Mouse (Mus musculus) thymus, postnatal 4 days (tissue): ENCODE data around the gene Naa11.
A peak's percentile ranks its signal among the peaks of the same experiment; 100 is the strongest.

Experiments
- DNase-seq: peaks from one replicate; pipeline ENCODE4 v3.0.0; 2021

Naa11 gene

DNA sequence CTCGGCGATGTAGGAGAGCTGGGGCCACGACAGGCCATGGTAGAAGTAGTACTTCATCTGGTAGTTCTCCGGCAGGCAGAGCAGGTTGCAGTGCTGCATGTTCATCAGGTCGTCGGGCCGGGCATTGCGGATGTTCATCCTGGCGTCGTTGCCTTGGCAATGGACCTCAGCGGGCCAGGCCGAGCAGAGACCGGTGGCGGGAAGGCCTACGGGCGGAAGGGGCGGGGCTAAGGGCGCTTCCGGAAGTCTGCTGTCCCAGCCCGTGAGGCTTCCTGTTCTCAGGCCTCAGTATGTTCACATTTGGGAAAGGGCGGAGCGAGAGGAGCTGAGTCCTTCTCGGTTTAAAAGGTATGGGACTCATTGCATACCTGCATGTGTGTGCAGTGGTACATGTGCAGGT is at the start of gene Naa11:
Gene Naa11, minus strand, starts transcription at position 220 of the 400 bp plus-strand sequence.
- peak; percentile 6 for DNase-seq

DNA sequence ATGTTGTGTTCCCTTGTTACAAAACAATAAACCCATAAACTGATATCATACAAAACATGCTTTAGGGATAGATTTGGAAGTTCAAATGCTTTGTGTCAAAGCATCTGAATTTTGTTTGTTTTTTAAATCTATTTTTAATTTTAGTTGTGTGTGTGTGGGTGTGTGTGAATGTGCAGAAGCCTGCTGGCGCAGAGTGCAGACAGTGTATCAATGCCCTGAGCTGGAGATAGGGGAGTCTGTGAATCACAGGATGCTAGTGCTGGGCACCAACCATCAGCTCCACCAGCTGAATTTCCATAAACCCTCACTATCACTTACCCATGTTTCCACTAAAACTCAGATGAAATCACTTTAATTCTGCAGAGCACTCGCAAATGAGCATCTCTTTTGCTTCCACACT is 40.3 kb upstream of the Naa11 start:
- no peak for DNase-seq

DNA sequence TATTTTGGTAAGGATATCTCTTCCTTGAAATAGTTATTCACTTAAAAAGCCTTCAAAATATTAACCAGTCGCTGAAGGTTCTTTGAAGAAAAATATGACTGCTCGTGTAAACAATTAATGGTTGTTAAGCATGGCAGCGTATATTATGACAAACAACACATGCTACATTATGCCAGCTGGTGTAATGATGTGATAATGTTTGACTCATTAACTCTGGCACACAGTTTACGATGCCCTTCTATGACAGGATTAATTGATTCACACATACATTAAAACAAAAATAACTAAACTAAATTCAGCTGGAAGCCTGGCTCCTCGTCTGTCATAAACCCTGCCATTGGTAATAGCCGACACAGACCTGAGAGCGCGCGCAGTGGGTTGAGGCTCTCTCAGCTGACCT is 37.8 kb upstream of the Naa11 start:
- no peak for DNase-seq

DNA sequence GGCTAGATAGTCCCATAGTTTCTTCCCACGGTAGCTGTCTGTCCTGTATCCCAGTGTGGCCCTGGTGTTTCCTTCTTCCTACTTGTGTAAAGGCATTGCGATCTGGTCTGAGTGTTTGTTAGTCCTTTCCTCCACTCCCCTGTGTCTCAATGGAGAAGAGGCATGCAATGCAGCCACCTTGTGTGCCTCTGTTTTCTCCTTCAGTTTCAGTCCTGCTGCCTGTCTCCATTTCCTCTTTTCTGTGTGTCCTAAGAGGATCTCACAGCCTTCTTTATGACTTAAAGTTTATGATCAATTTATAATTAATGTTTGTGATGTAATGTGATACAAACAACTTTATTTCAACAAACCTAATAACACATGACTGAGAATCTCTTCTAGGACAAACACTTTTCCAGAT is 29.5 kb upstream of the Naa11 start:
- no peak for DNase-seq

DNA sequence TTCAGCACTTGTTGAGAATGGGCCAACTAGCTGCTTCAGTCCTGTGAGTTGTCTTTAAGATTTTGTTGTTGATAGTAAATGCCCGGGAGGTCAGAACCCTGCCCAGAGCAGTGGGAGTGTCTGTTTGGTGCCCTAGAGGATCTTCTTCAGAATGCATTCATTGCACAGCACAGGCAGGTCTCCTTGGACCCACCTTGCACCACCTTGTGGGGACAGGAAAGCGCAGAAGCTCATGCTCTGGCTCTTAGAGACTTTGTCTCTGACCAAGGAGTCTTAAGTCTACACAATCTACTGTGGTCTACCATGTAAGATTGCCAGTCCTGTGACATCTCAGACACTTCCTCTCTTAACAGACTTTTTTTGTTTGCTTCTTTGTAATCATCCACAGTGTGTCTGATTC is 25.0 kb upstream of the Naa11 start:
- DNase-seq: no peak

- no peak for DNase-seq
Observed at GRCm38 (mm10) chr5:97415837-97416236, 23.7 kb upstream of the Naa11 start.

DNA sequence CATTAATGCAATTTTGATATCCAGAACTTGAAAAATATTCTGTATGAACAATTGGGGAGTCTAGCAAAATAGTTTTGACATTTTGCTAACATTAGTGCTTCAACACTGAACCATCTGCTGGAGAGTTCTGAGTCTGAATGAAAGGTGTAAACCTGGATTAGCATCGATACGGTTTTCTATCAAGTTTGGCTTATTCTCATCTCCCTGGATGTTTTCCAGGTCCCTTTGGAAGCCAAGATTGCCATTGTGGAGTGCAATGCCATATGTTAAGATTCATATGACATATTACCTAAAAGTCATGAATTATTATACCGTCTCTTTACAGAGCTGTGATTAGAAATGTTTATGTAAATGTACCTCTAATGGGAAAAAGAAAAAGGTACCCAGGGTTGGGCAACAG is 21.5 kb upstream of the Naa11 start:
- DNase-seq: no peak

DNA sequence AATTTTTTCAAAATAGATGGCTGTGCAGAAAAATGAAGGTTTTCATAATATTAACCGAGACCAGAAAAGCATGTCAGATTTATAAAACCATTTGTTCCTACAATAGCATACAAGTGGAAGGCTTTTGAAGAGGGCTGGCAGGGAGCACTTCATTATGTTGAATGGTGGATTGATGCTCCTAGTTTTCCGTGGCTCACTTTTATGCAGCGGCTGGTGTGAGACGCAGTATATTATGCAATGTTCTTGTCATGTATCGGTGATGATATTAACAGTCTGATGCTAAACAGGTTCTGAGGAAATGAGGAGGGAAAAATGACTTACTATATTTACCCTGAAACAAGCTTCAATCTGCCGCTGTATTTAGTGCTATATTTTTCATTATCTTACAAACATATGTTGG is 18.0 kb upstream of the Naa11 start:
- DNase-seq: no peak

GRCm38 (mm10) chr5:97409234-97409704 is 17.1 kb upstream of the Naa11 start:
- no peak for DNase-seq

DNA sequence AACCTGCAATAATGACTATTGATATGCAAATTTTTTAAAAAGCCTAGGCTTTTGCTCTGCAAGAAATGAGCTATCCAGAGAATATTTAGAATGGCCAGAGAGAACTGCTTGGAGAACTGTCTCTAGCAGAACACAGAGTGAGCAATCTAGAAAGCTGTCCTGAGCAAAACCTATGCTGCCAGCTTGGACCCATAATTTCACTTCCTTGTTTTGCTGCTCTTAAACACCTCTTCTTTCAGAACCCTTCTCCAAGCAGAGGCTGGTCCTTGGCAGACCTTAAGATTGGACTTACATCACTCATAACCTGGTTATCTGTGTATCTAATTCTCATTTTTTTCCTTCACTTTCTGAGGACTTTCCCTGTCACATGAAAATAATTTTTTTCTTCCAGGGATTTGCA is 8.9 kb upstream of the Naa11 start:
- DNase-seq: no peak

DNA sequence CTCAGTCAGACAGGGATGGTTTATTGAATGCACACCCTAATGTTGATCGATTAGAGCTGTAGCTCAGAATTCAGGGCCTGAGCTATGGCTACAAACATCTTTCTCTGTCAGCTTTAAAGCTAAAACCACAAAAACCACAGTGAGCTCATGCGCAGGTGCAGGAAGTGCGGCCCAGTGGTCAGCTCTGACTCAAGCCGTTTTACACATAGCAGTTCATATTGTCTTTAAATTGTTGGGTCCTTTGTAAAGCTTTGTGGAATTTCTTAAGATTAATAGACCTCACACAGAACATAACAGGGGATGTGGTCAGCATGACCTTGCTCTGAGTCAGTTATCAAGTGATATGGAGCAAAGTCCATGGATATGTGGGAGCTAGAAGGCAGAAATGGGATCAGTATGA is 5.4 kb upstream of the Naa11 start:
- DNase-seq: peak; percentile 12

DNA sequence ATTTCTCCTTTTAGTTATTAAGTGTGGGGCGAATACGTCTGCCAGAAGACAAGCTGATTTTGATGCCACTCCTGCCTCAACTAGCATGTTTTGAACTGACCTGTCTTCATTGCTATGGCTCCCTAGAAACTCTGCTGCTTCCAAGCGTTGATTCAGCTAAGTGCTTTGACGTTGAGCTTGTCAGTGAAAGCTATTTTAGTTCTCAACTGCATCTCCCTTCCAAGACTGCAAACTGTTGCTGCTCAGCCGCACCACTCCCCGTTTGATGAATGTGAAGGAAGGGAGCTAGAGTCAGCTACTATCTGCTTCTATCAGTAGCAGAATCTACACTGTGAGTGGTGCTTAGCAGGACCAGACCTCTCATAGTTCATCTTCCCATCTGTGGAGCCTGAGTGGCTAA is 4.6 kb downstream of the Naa11 start:
- no peak for DNase-seq

- DNase-seq: no peak
Observed at GRCm38 (mm10) chr5:97384399-97384798, 7.8 kb downstream of the Naa11 start.

DNA sequence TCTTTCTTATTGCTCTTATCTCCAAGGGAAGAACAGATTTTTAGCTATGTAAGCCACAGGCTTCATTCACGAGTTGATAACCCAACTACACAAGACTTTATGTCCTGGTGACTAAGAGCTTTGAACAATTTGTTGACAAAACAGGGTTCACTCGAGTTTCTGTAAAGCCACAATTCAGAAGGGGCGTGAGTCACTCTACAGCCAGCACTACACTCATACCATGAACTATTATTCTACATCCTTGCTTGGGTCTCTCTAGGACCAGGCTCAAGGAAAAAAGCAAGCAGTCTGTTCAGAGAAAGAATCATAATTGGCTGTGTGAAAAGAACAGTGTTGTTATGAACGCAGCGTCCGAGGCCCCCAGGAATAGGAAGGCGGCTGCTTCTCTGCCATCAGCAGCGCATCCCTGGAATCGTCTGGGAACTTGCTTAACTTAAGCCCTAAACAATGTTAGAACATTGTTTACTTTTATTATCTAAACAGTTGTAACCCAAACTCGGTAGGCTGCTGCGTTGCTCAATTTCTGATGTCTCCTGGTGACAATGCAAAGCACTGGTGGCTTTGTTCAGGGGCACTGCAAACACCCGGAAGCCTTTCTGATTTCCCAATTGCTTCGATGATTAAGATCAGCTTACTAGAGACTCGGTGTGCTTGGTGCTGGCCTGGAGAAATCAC is 9.5 kb downstream of the Naa11 start:
- no peak for DNase-seq

DNA sequence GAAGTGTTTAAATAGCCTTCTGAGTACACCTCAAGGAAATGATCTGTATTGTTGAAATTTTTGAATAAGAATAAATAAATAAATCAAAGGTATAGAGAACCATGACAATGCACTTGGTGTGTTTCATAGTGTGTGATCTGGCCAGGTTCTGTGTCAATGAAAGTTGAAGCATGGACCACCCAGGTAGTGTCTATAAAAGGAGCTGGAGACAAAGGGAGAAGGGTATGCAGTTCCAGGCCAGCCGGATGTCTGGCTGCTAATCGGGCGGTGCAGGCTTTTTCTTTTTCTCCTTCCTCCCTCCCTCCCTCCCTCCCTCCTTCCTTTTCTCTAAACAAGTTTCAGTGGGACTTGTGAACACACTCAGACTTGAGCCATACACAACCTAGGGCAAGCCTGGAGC is 12.2 kb downstream of the Naa11 start:
- no peak for DNase-seq

- no peak for DNase-seq
Observed at GRCm38 (mm10) chr5:97364781-97365180, 27.4 kb downstream of the Naa11 start.

DNA sequence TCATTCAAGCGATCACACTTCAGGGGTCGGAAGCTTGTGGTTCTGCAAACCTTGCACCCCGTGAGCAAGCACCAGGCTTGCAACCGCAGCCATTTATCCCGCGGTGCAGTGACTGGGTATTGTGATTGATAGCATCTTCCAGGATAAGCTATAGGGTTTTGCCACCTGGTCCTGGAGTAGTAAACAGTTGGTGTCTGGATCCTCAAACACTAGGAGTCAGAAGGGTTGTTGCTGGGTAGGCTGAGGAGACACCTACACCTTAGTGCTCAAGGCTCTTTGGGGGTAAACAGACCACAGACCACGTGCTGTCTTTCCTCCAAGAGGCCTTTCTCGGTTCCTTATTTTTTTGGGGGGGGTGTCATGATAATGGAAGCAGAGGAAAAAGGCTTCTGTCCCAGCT is 27.9 kb downstream of the Naa11 start:
- DNase-seq: no peak

- no peak for DNase-seq
Observed at GRCm38 (mm10) chr5:97362539-97362938, 29.6 kb downstream of the Naa11 start.

GRCm38 (mm10) chr5:97359104-97359503 is 33.1 kb downstream of the Naa11 start:
- DNase-seq: no peak

- DNase-seq: no peak
Observed at GRCm38 (mm10) chr5:97356135-97356534, 36.0 kb downstream of the Naa11 start.

DNA sequence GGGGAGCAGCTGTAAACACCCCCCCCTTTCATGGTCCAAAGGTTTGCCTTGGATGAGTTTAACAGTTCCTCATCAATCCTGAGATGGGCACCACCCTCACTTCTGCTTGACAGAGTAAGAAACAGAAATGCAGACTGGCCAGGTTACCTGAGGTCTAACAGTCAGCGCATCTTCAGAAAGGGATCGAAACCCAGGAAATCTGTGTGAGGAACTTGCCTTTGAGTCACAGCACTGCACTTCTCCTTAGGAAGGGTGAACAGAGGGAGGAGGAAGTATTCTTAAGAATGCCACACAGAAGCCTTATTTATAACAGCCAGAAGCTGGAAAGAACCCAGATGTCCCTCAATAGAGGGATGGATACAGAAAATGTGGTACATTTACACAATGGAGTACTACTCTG is 37.0 kb downstream of the Naa11 start:
- no peak for DNase-seq

DNA sequence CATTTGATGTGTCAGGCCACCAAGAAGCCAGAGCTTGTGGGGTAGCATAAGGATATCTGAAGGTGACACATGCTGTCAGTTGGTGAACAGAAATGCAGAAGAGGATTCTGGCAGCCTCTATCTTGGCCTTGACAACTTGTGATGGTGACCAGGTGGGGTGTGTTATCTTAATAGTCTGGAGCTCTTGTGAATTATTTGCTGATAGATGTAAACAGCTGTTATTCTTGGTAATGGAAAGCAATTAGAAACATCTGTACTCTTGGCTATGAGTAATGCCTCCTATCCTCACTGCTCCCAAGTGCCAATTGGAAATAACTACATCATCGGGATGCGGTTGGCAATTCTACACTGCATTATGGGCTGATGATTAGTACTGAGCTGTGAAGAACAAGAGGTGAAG is 43.4 kb downstream of the Naa11 start:
- DNase-seq: no peak

DNA sequence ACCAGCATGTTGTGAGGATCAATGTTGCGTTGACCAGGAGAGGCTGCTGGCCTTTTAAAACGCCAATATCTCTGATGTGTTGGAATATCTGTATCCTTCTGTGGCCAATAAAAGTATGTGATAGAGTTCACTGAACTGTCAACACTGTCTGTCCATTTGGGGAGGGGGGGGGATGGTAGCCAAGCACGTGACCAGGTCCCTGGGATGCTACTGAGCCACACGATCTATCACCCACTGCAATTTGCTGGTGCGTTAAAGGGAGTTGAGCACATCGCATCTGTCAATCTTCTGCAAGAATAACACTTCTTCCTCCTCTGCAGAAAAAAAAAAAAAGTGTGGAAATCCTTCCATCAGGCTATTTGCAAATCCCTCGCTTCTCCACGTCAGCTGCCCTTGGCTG is 43.9 kb downstream of the Naa11 start:
- no peak for DNase-seq

DNA sequence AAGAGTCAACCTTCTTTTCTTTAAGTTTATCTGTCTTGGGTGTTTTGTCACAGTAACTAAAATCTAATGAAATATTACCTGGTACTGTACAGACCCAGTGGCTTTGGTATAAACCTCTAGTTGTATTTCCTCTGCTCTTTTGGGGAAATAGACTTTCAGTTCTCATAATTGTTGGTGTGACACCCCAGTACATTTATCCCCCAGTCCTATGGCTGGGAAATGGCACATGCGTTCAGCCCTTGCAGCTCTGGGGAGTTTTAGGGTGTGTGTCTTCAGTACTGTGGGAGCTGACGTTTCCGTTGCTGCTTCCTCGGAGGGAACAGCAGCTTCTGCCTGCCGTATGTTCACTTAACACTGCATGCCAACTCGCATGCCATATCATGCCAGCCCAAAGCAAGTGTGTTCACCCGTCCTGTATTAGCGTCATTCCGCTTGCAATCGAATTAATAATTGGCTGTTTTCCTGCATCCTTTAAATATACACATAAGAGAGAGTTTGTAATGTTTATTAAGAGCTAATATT is 46.4 kb downstream of the Naa11 start:
- DNase-seq: no peak

- no peak for DNase-seq
Observed at GRCm38 (mm10) chr5:97345129-97345528, 47.0 kb downstream of the Naa11 start.
